Mouse (Mus musculus) embryonic facial prominence, embryonic 12.5 days (tissue): Measurements from ENCODE around the gene Irf2bp2. TPM values are rescaled to one million over a fixed set of nuclear protein-coding genes. Genes with fewer than 3 reads are reported as not detected.
A peak's percentile ranks its signal among the peaks of the same experiment; 100 is the strongest.

Experiments
- ATAC-seq: fragments of 200-750 bp; cut with Nextera tagmentation; 2 replicates; pipeline ENCODE4 v1.8.0; 2017; ENCODE audit not compliant: insufficient number of reproducible peaks, insufficient read depth, low FRiP score, low TSS enrichment
- H3K27ac ChIP-seq: fragments of 300-500 bp; sonication (generic); 2 replicates; pipeline ENCODE4 v1.5.1; 2016; ENCODE audit warnings: mild to moderate bottlenecking
- H3K27me3 ChIP-seq: fragments of 300-500 bp; sonication (generic); 2 replicates; pipeline ENCODE4 v1.6.1; 2016; ENCODE audit warnings: mild to moderate bottlenecking, moderate library complexity
- H3K36me3 ChIP-seq: fragments of 300-500 bp; sonication (generic); 2 replicates; pipeline ENCODE4 v1.6.1; 2016; ENCODE audit warnings: mild to moderate bottlenecking
- H3K4me1 ChIP-seq: fragments of 300-500 bp; sonication (generic); 2 replicates; pipeline ENCODE4 v1.6.1; 2016
- H3K4me2 ChIP-seq: fragments of 300-500 bp; sonication (generic); replicated peaks from 2 replicates; pipeline ENCODE4 v1.6.1; 2016; ENCODE audit warnings: mild to moderate bottlenecking, moderate library complexity
- H3K4me3 ChIP-seq: fragments of 300-500 bp; sonication (generic); 2 replicates; pipeline ENCODE4 v1.5.1; 2016; ENCODE audit warnings: mild to moderate bottlenecking
- H3K9ac ChIP-seq: fragments of 300-500 bp; sonication (generic); 2 replicates; pipeline ENCODE4 v1.6.1; 2016; ENCODE audit warnings: mild to moderate bottlenecking, moderate library complexity
- H3K9me3 ChIP-seq: fragments of 300-500 bp; sonication (generic); 2 replicates; pipeline ENCODE4 v1.6.1; 2016; ENCODE audit warnings: mild to moderate bottlenecking, moderate library complexity
- WGBS: fragments of 180-500 bp; shearing (Covaris S2); methylation state at CpG from one replicate; pipeline ENCODE4 v1.1.7; 2016; 5-methylcytosine and 5-hydroxymethylcytosine counted together
- polyA plus RNA-seq: library from polyadenylated mRNA; unstranded; fragments of >200 nt; fragmentation: Nextera tagmentation; extraction: Ambion mirVana; gene quantifications from 2 replicates; pipeline ENCODE4 v1.2.1, GENCODE M21; 2016

Irf2bp2 gene
- polyA plus RNA-seq, 1 experiment from 2014 or later, result 12.0 TPM

- no peak overlapping the region for H3K4me2 ChIP-seq
- H3K4me1 ChIP-seq, result peaks cover 22% of the 10 kb centered on the region
- no peak for ATAC-seq
- H3K36me3 ChIP-seq, result no peaks in the 10 kb centered on the region
- no peak overlapping the region for H3K27ac ChIP-seq
- H3K9me3 ChIP-seq, result no peaks in the 10 kb centered on the region
- H3K9ac ChIP-seq, result no peak overlapping the region
- WGBS, result 65% methylated on average over 5 of the region's 5 CpGs
- H3K27me3 ChIP-seq, result no peaks in the 10 kb centered on the region
- H3K4me3 ChIP-seq, result no peak overlapping the region
These were observed 51.0 kb downstream of the Irf2bp2 start for GRCm38 (mm10) chr8:126542757-126543156.

GRCm38 (mm10) chr8:126542090-126542689 is 51.6 kb downstream of the Irf2bp2 start:
- H3K27ac ChIP-seq, result no peak overlapping the region
- no peak overlapping the region for H3K4me2 ChIP-seq
- no peaks in the 10 kb centered on the region for H3K27me3 ChIP-seq
- WGBS, result 73% methylated on average over 10 of the region's 10 CpGs
- no peak for ATAC-seq
- H3K9ac ChIP-seq, result no peak overlapping the region
- no peaks in the 10 kb centered on the region for H3K9me3 ChIP-seq
- H3K4me1 ChIP-seq, result peaks cover 28% of the 10 kb centered on the region
- H3K36me3 ChIP-seq, result no peaks in the 10 kb centered on the region
- H3K4me3 ChIP-seq, result no peak overlapping the region

GRCm38 (mm10) chr8:126540298-126540697 is 53.5 kb downstream of the Irf2bp2 start:
- no peak overlapping the region for H3K27ac ChIP-seq
- WGBS, result 88% methylated on average over 5 of the region's 5 CpGs
- H3K27me3 ChIP-seq, result no peaks in the 10 kb centered on the region
- peaks cover 44% of the 10 kb centered on the region for H3K4me1 ChIP-seq
- no peak overlapping the region for H3K9ac ChIP-seq
- ATAC-seq, result no peak
- H3K4me2 ChIP-seq, result no peak overlapping the region
- H3K36me3 ChIP-seq, result no peaks in the 10 kb centered on the region
- H3K9me3 ChIP-seq, result no peaks in the 10 kb centered on the region
- no peak overlapping the region for H3K4me3 ChIP-seq

GRCm38 (mm10) chr8:126539355-126540093 is 54.3 kb downstream of the Irf2bp2 start:
- 64% methylated on average over 10 of the region's 10 CpGs for WGBS
- Histone ChIP-seq H3K36me3 (no peaks in the 10 kb centered on the region), H3K27me3 (no peaks in the 10 kb centered on the region), H3K4me1 (peaks cover 44% of the 10 kb centered on the region), H3K27ac (peak overlapping the region; percentile 80; the same call in 1 of the 2 replicates), H3K9ac (no peak overlapping the region), H3K4me3 (no peak overlapping the region), H3K9me3 (no peaks in the 10 kb centered on the region), H3K4me2 (no peak overlapping the region)
- ATAC-seq, result no peak

DNA sequence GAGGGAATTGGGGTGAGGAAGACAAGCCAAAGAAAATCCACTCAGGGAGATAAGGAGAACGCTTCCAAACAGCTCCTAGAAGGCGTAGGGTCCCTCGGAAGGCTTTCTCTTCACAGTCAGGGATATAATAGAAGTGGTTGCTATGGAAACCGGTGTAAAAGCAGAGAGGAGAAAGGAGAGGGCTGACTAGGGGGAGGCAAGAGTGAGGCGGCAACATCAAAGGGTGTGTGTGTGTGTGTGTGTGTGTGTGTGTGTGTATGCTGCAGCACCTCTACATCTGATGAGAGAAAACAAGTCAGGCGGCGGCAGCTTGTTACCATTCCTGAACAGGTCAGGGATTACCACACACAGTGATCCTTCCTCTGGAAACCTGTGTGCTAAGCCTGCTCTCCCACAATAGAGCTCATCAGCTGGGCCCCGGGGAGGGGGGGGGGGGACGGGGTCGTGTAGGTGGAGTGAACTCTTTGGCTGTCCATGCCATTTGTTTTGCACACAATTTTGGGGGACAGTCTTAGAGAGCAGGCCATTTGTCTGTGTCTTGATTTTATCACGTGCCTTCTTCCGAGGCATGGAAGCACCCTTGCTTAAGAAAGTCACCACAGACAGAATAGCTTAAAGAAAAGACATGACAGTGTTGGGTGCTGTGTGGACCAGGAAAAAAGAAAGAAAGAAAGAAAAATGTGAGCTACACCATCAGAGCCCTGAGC is 55.0 kb downstream of the Irf2bp2 start:
- H3K9ac ChIP-seq, result no peak overlapping the region
- 4% methylated on average over 11 of the region's 12 CpGs for WGBS
- peaks cover 44% of the 10 kb centered on the region for H3K4me1 ChIP-seq

More for the DNA sequence above, 55.0 kb downstream of the Irf2bp2 start:
- Histone ChIP-seq H3K27me3 (no peaks in the 10 kb centered on the region), H3K27ac (peak overlapping the region; percentile 80), H3K9me3 (no peaks in the 10 kb centered on the region), H3K4me2 (0 out of 2 replicates have a peak overlapping the region, but pooled peaks have one; percentile 8), H3K4me3 (no peak overlapping the region), H3K36me3 (no peaks in the 10 kb centered on the region)
- ATAC-seq, result peak; percentile 24; the same call in 1 of the 2 replicates

Other genes with a start within 250 kb of the Irf2bp2 start
- 47.1 TPM in 2 replicates for gene Coa6, start 171.5 kb downstream of the Irf2bp2 start, polyA plus RNA-seq
- 3.0 and 3.2 TPM in 2 replicates for gene Tarbp1, start 118.9 kb downstream of the Irf2bp2 start, polyA plus RNA-seq